Mouse (Mus musculus): ENCODE results near the gene Fbxw5. TPM values are rescaled to one million over a fixed set of nuclear protein-coding genes. Genes with fewer than 3 reads are reported as not detected.

Fbxw5 gene
- polyA plus RNA-seq, 1 experiment from 2014 or later, result 130 TPM

- no peak overlapping the region for H3K9ac ChIP-seq (replicated peaks)
- H3K4me2 ChIP-seq (replicated peaks), result no peak overlapping the region
- ATAC-seq (replicated peaks), result no peak
- no peaks in the 10 kb centered on the region for H3K9me3 ChIP-seq
- no peaks in the 10 kb centered on the region for H3K27me3 ChIP-seq
- no peak overlapping the region for H3K4me3 ChIP-seq
- H3K4me1 ChIP-seq, result no peaks in the 10 kb centered on the region
- WGBS, result 75% methylated on average over 11 of the region's 11 CpGs
- no peak overlapping the region for H3K27ac ChIP-seq (replicated peaks)
- H3K36me3 ChIP-seq, result no peaks in the 10 kb centered on the region
These were observed 15.5 kb upstream of the Fbxw5 start for GRCm38 (mm10) chr2:25484901-25485647.

- 79% methylated on average over 6 of the region's 6 CpGs for WGBS
- no peak for ATAC-seq (replicated peaks)
- H3K9ac ChIP-seq (replicated peaks), result no peak overlapping the region
- no peaks in the 10 kb centered on the region for H3K4me1 ChIP-seq
- H3K27ac ChIP-seq (replicated peaks), result no peak overlapping the region
- H3K36me3 ChIP-seq, result no peaks in the 10 kb centered on the region
- no peak overlapping the region for H3K4me2 ChIP-seq (replicated peaks)
- H3K4me3 ChIP-seq, result no peak overlapping the region
- H3K9me3 ChIP-seq, result no peaks in the 10 kb centered on the region
- no peaks in the 10 kb centered on the region for H3K27me3 ChIP-seq
These were observed 12.4 kb upstream of the Fbxw5 start for GRCm38 (mm10) chr2:25487965-25488670.

GRCm38 (mm10) chr2:25488671-25489068 is 11.9 kb upstream of the Fbxw5 start:
- 83% methylated on average over 7 of the region's 7 CpGs for WGBS
- Histone ChIP-seq H3K4me1 (no peaks in the 10 kb centered on the region), H3K27me3 (no peaks in the 10 kb centered on the region), H3K9ac (replicated peaks) (no peak overlapping the region), H3K36me3 (no peaks in the 10 kb centered on the region), H3K27ac (replicated peaks) (no peak overlapping the region), H3K4me2 (replicated peaks) (no peak overlapping the region), H3K9me3 (no peaks in the 10 kb centered on the region), H3K4me3 (no peak overlapping the region)
- ATAC-seq (replicated peaks), result no peak

GRCm38 (mm10) chr2:25492988-25493387 is 7.6 kb upstream of the Fbxw5 start:
- WGBS, result 88% methylated on average over 5 of the region's 5 CpGs

GRCm38 (mm10) chr2:25493476-25493961 is 7.0 kb upstream of the Fbxw5 start, which contains the start of gene Lcn12:
TSS of gene Lcn12 (minus strand) at chr2:25493911.
- Histone ChIP-seq H3K36me3 (no peaks in the 10 kb centered on the region), H3K4me3 (no peak within 1 kb of the TSS), H3K4me1 (no peaks in the 10 kb centered on the region), H3K27me3 (no peaks in the 10 kb centered on the region), H3K4me2 (replicated peaks) (no peak within 1 kb of the TSS), H3K27ac (replicated peaks) (no peak within 1 kb of the TSS), H3K9me3 (no peaks in the 10 kb centered on the region), H3K9ac (replicated peaks) (no peak within 1 kb of the TSS)
- no peak for ATAC-seq (replicated peaks)
- WGBS, result 85% methylated on average over 5 of the region's 5 CpGs

More at GRCm38 (mm10) chr2:25492988-25493387, 7.6 kb upstream of the Fbxw5 start:
- Histone ChIP-seq H3K27ac (replicated peaks) (no peak overlapping the region), H3K36me3 (no peaks in the 10 kb centered on the region), H3K27me3 (no peaks in the 10 kb centered on the region), H3K4me1 (no peaks in the 10 kb centered on the region), H3K4me3 (no peak overlapping the region), H3K9ac (replicated peaks) (no peak overlapping the region), H3K9me3 (no peaks in the 10 kb centered on the region), H3K4me2 (replicated peaks) (no peak overlapping the region)
- ATAC-seq (replicated peaks), result no peak

- Histone ChIP-seq H3K36me3 (no peaks in the 10 kb centered on the region), H3K9me3 (no peaks in the 10 kb centered on the region), H3K4me2 (replicated peaks) (no peak overlapping the region), H3K27me3 (no peaks in the 10 kb centered on the region), H3K4me1 (peaks cover 9% of the 10 kb centered on the region), H3K4me3 (no peak overlapping the region), H3K9ac (replicated peaks) (no peak overlapping the region), H3K27ac (replicated peaks) (no peak overlapping the region)
- ATAC-seq (replicated peaks), result no peak
- WGBS, result 42% methylated on average over 4 of the region's 4 CpGs
These were observed 4.1 kb upstream of the Fbxw5 start for GRCm38 (mm10) chr2:25496462-25496861.

GRCm38 (mm10) chr2:25497846-25498575 is 2.5 kb upstream of the Fbxw5 start:
- Histone ChIP-seq H3K27ac (replicated peaks) (no peak overlapping the region), H3K9ac (replicated peaks) (no peak overlapping the region), H3K36me3 (peaks cover under 1% of the 10 kb centered on the region; the same call in 1 of the 2 replicates), H3K27me3 (no peaks in the 10 kb centered on the region), H3K4me2 (replicated peaks) (no peak overlapping the region), H3K9me3 (no peaks in the 10 kb centered on the region), H3K4me3 (no peak overlapping the region), H3K4me1 (peaks cover 19% of the 10 kb centered on the region)
- no peak for ATAC-seq (replicated peaks)
- WGBS, result 62% methylated on average over 6 of the region's 6 CpGs

- H3K9me3 ChIP-seq, result no peaks in the 10 kb centered on the region
- H3K4me3 ChIP-seq, result no peak overlapping the region
- no peak overlapping the region for H3K9ac ChIP-seq (replicated peaks)
- no peak for ATAC-seq (replicated peaks)
- no peaks in the 10 kb centered on the region for H3K27me3 ChIP-seq
- H3K27ac ChIP-seq (replicated peaks), result no peak overlapping the region
- H3K4me2 ChIP-seq (replicated peaks), result no peak overlapping the region
- H3K36me3 ChIP-seq, result peaks cover 9% of the 10 kb centered on the region; the same call in 1 of the 2 replicates
- 70% methylated on average over 15 of the region's 15 CpGs for WGBS
- H3K4me1 ChIP-seq, result peaks cover 19% of the 10 kb centered on the region
These were observed 1.7 kb upstream of the Fbxw5 start for GRCm38 (mm10) chr2:25498622-25499478.

GRCm38 (mm10) chr2:25500071-25500575 is 427 bp upstream of the Fbxw5 start:
- peak overlapping the region; percentile 49 for H3K4me2 ChIP-seq (replicated peaks)
- ATAC-seq (replicated peaks), result peak; percentile 43
- peak overlapping the region; percentile 82 for H3K4me3 ChIP-seq
- no peaks in the 10 kb centered on the region for H3K9me3 ChIP-seq
- 70% methylated on average over 6 of the region's 6 CpGs for WGBS
- peak overlapping the region; percentile 37 for H3K9ac ChIP-seq (replicated peaks)
- 0 out of 2 replicates have a peak overlapping the region, but pooled peaks have one; percentile 55 for H3K27ac ChIP-seq (replicated peaks)
- peaks cover 19% of the 10 kb centered on the region for H3K4me1 ChIP-seq
- H3K36me3 ChIP-seq, result peaks cover 22% of the 10 kb centered on the region
- H3K27me3 ChIP-seq, result no peaks in the 10 kb centered on the region

GRCm38 (mm10) chr2:25501593-25502486 is 1.3 kb downstream of the Fbxw5 start, which contains the start of gene C8g:
TSS of gene C8g (minus strand) at chr2:25501719.
- 72% methylated on average over 20 of the region's 20 CpGs for WGBS
- Histone ChIP-seq H3K4me3 (peak within 1 kb of the TSS; percentile 82), H3K27me3 (no peaks in the 10 kb centered on the region), H3K4me2 (replicated peaks) (peak within 1 kb of the TSS; percentile 97), H3K27ac (replicated peaks) (peak within 1 kb of the TSS; percentile 59), H3K9me3 (no peaks in the 10 kb centered on the region), H3K36me3 (peaks cover 34% of the 10 kb centered on the region), H3K9ac (replicated peaks) (peak within 1 kb of the TSS; percentile 84), H3K4me1 (peaks cover 19% of the 10 kb centered on the region)
- no peak for ATAC-seq (replicated peaks)
